Mouse (Mus musculus) kidney, postnatal 14 days (tissue): ENCODE results near the gene G0s2.
A peak's percentile ranks its signal among the peaks of the same experiment; 100 is the strongest.

ENCODE experiments used
- DNase-seq: peaks from one replicate; pipeline ENCODE4 v3.0.0; 2022; ENCODE audit warnings: mixed read lengths

G0s2 gene

GRCm38 (mm10) chr1:193272916-193273601 is at the start of gene G0s2:
G0s2 (minus strand) TSS chr1:193273217.
- peak; percentile 89 for DNase-seq

GRCm38 (mm10) chr1:193320398-193320797 is 47.4 kb upstream of the G0s2 start:
- no peak for DNase-seq

GRCm38 (mm10) chr1:193319721-193320120 is 46.7 kb upstream of the G0s2 start:
- DNase-seq = no peak

- DNase-seq = peak; percentile 68
Measured at GRCm38 (mm10) chr1:193317159-193317559, 44.1 kb upstream of the G0s2 start.

GRCm38 (mm10) chr1:193316358-193316750 is 43.3 kb upstream of the G0s2 start:
- no peak for DNase-seq

- DNase-seq = peak; percentile 85
Measured at GRCm38 (mm10) chr1:193315705-193316357, 42.8 kb upstream of the G0s2 start.

GRCm38 (mm10) chr1:193311596-193311995 is 38.6 kb upstream of the G0s2 start:
- peak; percentile 80 for DNase-seq

GRCm38 (mm10) chr1:193310519-193311085 is 37.6 kb upstream of the G0s2 start:
- no peak for DNase-seq

- no peak for DNase-seq
Measured at GRCm38 (mm10) chr1:193309785-193310518, 36.9 kb upstream of the G0s2 start.

- DNase-seq = no peak
Measured at GRCm38 (mm10) chr1:193306832-193307231, 33.8 kb upstream of the G0s2 start.

GRCm38 (mm10) chr1:193305386-193305785 is 32.4 kb upstream of the G0s2 start:
- no peak for DNase-seq

GRCm38 (mm10) chr1:193303096-193303495 is 30.1 kb upstream of the G0s2 start:
- DNase-seq = no peak

- DNase-seq = no peak
Measured at GRCm38 (mm10) chr1:193302093-193302405, 29.0 kb upstream of the G0s2 start.

GRCm38 (mm10) chr1:193301216-193302092 is 28.4 kb upstream of the G0s2 start:
- DNase-seq = peak; percentile 42

- no peak for DNase-seq
Measured at GRCm38 (mm10) chr1:193299995-193300394, 27.0 kb upstream of the G0s2 start.

GRCm38 (mm10) chr1:193298141-193298765 is 25.2 kb upstream of the G0s2 start:
- no peak for DNase-seq

- DNase-seq = no peak
Measured at GRCm38 (mm10) chr1:193295920-193296319, 22.9 kb upstream of the G0s2 start.

GRCm38 (mm10) chr1:193293926-193294325 is 20.9 kb upstream of the G0s2 start:
- no peak for DNase-seq

- no peak for DNase-seq
Measured at GRCm38 (mm10) chr1:193293039-193293438, 20.0 kb upstream of the G0s2 start.

GRCm38 (mm10) chr1:193290686-193291085 is 17.7 kb upstream of the G0s2 start:
- no peak for DNase-seq

GRCm38 (mm10) chr1:193289914-193290313 is 16.9 kb upstream of the G0s2 start:
- peak; percentile 45 for DNase-seq

- no peak for DNase-seq
Measured at GRCm38 (mm10) chr1:193289076-193289475, 16.1 kb upstream of the G0s2 start.
